In genomic region chr6:125656921-125657320, GRCm38 (mm10) we compare ENCODE assay signal across 22 mouse cellular contexts. TPM values are rescaled to one million over a fixed set of nuclear protein-coding genes. Genes with fewer than 3 reads are reported as not detected.
DNase-seq lines count a peak whose midpoint lies in the region; TF ChIP-seq lines count a peak whose summit lies in the region.
"Had no signal": no experiment of that assay in that cellular context is flagged by ENCODE, and none has a peak within 500 bp of the region (broad histone marks: within the 10 kb centered on the region; RNA-seq: fewer than 3 reads in every experiment).

No protein-coding gene starts in this region.

- TF ChIP-seq CTCF in left cerebral cortex, adult 2 months (IDR thresholded peaks at IDR 0.05), result no peak

- no peak overlapping the region for H3K27ac ChIP-seq in left cerebral cortex, adult 2 months
- H3K27ac ChIP-seq: embryonic facial prominence, embryonic 15.5 days; forebrain, embryonic 10.5 days; gastrocnemius, adult 2 months; heart, embryonic 10.5 days; hindbrain, embryonic 12.5 days had no signal

- intact Hi-C loops in left cerebral cortex, postnatal 4 days (cut with DNase I), result no loop called here
- intact Hi-C loops in left cerebral cortex, adult 2 months (cut with DNase I), result no loop called here

- peak; percentile 10 for DNase-seq in left cerebral cortex, postnatal 4 days
- no peak for DNase-seq in left cerebral cortex, adult 2 months (ENCODE audit: extremely low spot score in 1 of 2, low spot score in 2 of 2)
- peak; percentile 21 to 40 for DNase-seq in cerebellum, adult 18-20 months
- peak; percentile 40 for DNase-seq in cerebellum, adult 9-11 months
- peak; percentile 51 to 58 for DNase-seq in cerebellum, postnatal 36 days
- no peak for DNase-seq in testis, postnatal 10 days (ENCODE audit: low spot score)
- no peak for DNase-seq in adrenal gland, postnatal 25 days
- no peak for DNase-seq in thymus, adult 18-20 months
- DNase-seq: adrenal gland, postnatal 14 days; embryo, embryonic 11 days; gastrocnemius, adult 2 months; gastrocnemius, postnatal 25 days; heart, adult 18-20 months; heart, postnatal 10 days; heart, postnatal 4 days had no signal

- H3K4me3 ChIP-seq in left cerebral cortex, adult 2 months, result no peak overlapping the region
- H3K4me3 ChIP-seq: embryonic facial prominence, embryonic 15.5 days; erythroblast, embryonic 14.5 days; forebrain, embryonic 10.5 days; gastrocnemius, adult 2 months; heart, embryonic 10.5 days; hindbrain, embryonic 12.5 days had no signal

RNA-seq across cellular contexts. Expression of gene Ano2, which starts 33.3 kb away (rescaled TPM):
- total RNA-seq in left cerebral cortex, postnatal 4 days (2021), result under 1 TPM; 0.83 to 0.86 TPM
- 1 to 10 TPM; 4.5 to 4.8 TPM for total RNA-seq in left cerebral cortex, adult 2 months (2021)
- not detected in 2 replicates for total RNA-seq in adrenal gland, postnatal 25 days (2021)
- total RNA-seq: adrenal gland, postnatal 14 days; common myeloid progenitor, adult 5-6 weeks; gastrocnemius, adult 2 months; gastrocnemius, postnatal 25 days; heart, adult 18-20 months; heart, postnatal 10 days; MEL had no signal

Comparison
In these comparisons a context has a peak if more than half of its experiments do, and no peak if none do; other contexts are left out.
1. DNase-seq: peak in left cerebral cortex, postnatal 4 days (single experiment), cerebellum, adult 18-20 months (2 of 2), cerebellum, adult 9-11 months (single experiment) and cerebellum, postnatal 36 days (2 of 2); none in left cerebral cortex, adult 2 months (0 of 2), testis, postnatal 10 days (single experiment), adrenal gland, postnatal 25 days (single experiment) and thymus, adult 18-20 months (0 of 2).